Mouse (Mus musculus) forebrain, embryonic 13.5 days (tissue): ENCODE results near the gene Hist1h2ad. TPM values are rescaled to one million over a fixed set of nuclear protein-coding genes. Genes with fewer than 3 reads are reported as not detected.
"Not testable (repeated sequence)": the region's sequence is repeated elsewhere in the genome, so short reads cannot be mapped to it uniquely, and the experiment has no call there.

ENCODE experiments used
- ATAC-seq: fragments of 200-750 bp; cut with Nextera tagmentation; 2 replicates; pipeline ENCODE4 v1.8.0; 2017
- H3K27ac ChIP-seq: fragments of 300-500 bp; sonication (generic); 2 replicates; pipeline ENCODE4 v1.5.1; 2015; ENCODE audit warnings: inconsistent platforms, mild to moderate bottlenecking, moderate library complexity
- H3K27me3 ChIP-seq: fragments of 300-500 bp; sonication (generic); 2 replicates; pipeline ENCODE4 v1.6.1; 2015; ENCODE audit warnings: mild to moderate bottlenecking, inconsistent platforms
- H3K36me3 ChIP-seq: fragments of 300-500 bp; sonication (generic); 2 replicates; pipeline ENCODE4 v1.6.1; 2015; ENCODE audit warnings: mild to moderate bottlenecking, inconsistent platforms; ENCODE audit not compliant: poor library complexity, severe bottlenecking
- H3K4me1 ChIP-seq: fragments of 300-500 bp; sonication (generic); 2 replicates; pipeline ENCODE4 v1.6.1; 2015; ENCODE audit warnings: inconsistent platforms
- H3K4me2 ChIP-seq: fragments of 300-500 bp; sonication (generic); 2 replicates; pipeline ENCODE4 v1.6.1; 2015; ENCODE audit warnings: inconsistent platforms, mild to moderate bottlenecking, moderate library complexity
- H3K4me3 ChIP-seq: fragments of 300-500 bp; sonication (generic); 2 replicates; pipeline ENCODE4 v1.5.1; 2015; ENCODE audit warnings: mild to moderate bottlenecking, inconsistent platforms
- H3K9ac ChIP-seq: fragments of 300-500 bp; sonication (generic); 2 replicates; pipeline ENCODE4 v1.6.1; 2015; ENCODE audit warnings: mild to moderate bottlenecking, inconsistent platforms
- H3K9me3 ChIP-seq: fragments of 300-500 bp; sonication (generic); replicated peaks from 2 replicates; pipeline ENCODE4 v1.6.1; 2016; ENCODE audit warnings: inconsistent platforms
- WGBS: fragments of 180-500 bp; shearing (Covaris S2); methylation state at CpG from one replicate; pipeline ENCODE4 v1.1.7; 2015; 5-methylcytosine and 5-hydroxymethylcytosine counted together
- polyA plus RNA-seq: library from polyadenylated mRNA; unstranded; fragments of >200 nt; fragmentation: Nextera tagmentation; extraction: Ambion mirVana; gene quantifications from 2 replicates; pipeline ENCODE4 v1.2.1, GENCODE M21; 2015

Gene Hist1h2ad
- polyA plus RNA-seq, 1 experiment from 2014 or later: 4.8 TPM

- ATAC-seq, H3K36me3 ChIP-seq, H3K27me3 ChIP-seq, H3K9me3 ChIP-seq: not testable (repeated sequence)
- Histone ChIP-seq H3K4me2 (peak overlapping the region; percentile 69), H3K4me3 (peak overlapping the region; percentile 47), H3K27ac (peak overlapping the region; percentile 95), H3K9ac (peak overlapping the region; percentile 73), H3K4me1 (peaks cover 11% of the 10 kb centered on the region)
- under 1% methylated on average over 13 of the region's 14 CpGs for WGBS
These were observed 29.4 kb upstream of the Hist1h2ad start for GRCm38 (mm10) chr13:23544787-23545120.

GRCm38 (mm10) chr13:23546694-23547093, 27.5 kb upstream of the Hist1h2ad start:
- H3K9ac ChIP-seq: no peak overlapping the region
- H3K36me3 ChIP-seq: no peaks in the 10 kb centered on the region
- H3K4me1 ChIP-seq: peaks cover 18% of the 10 kb centered on the region
- H3K9me3 ChIP-seq: no peaks in the 10 kb centered on the region
- no peak for ATAC-seq
- 78% methylated on average over 5 of the region's 5 CpGs for WGBS
- no peak overlapping the region for H3K4me3 ChIP-seq
- H3K4me2 ChIP-seq: no peak overlapping the region
- no peak overlapping the region for H3K27ac ChIP-seq
- no peaks in the 10 kb centered on the region for H3K27me3 ChIP-seq

GRCm38 (mm10) chr13:23550761-23551145, 23.4 kb upstream of the Hist1h2ad start:
- no peaks in the 10 kb centered on the region for H3K9me3 ChIP-seq
- H3K4me3 ChIP-seq: peak overlapping the region; percentile 46
- no peaks in the 10 kb centered on the region for H3K27me3 ChIP-seq
- peak overlapping the region; percentile 69 for H3K9ac ChIP-seq
- peak overlapping the region; percentile 93 for H3K27ac ChIP-seq
- 5% methylated on average over 3 of the region's 3 CpGs for WGBS
- peak overlapping the region; percentile 65 for H3K4me2 ChIP-seq
- H3K36me3 ChIP-seq: no peaks in the 10 kb centered on the region
- peaks cover 21% of the 10 kb centered on the region for H3K4me1 ChIP-seq
- no peak for ATAC-seq

GRCm38 (mm10) chr13:23551146-23551834, 22.9 kb upstream of the Hist1h2ad start, which contains the start of gene Hist1h4f:
TSS of gene Hist1h4f (minus strand) at chr13:23551648.
- peak within 1 kb of the TSS; percentile 46 for H3K4me3 ChIP-seq
- under 1% methylated on average over 47 of the region's 47 CpGs for WGBS
- peak within 1 kb of the TSS; percentile 93 for H3K27ac ChIP-seq
- peak within 1 kb of the TSS; percentile 65 for H3K4me2 ChIP-seq
- peak within 1 kb of the TSS; percentile 69 for H3K9ac ChIP-seq
- not testable (repeated sequence) for H3K9me3 ChIP-seq, H3K36me3 ChIP-seq, H3K27me3 ChIP-seq
- H3K4me1 ChIP-seq: peaks cover 21% of the 10 kb centered on the region
- ATAC-seq: peak; percentile 87

- Histone ChIP-seq H3K4me1 (peaks cover 27% of the 10 kb centered on the region), H3K4me3 (peak overlapping the region; percentile 46), H3K4me2 (peak overlapping the region; percentile 65), H3K27ac (peak overlapping the region; percentile 93), H3K27me3 (no peaks in the 10 kb centered on the region), H3K36me3 (no peaks in the 10 kb centered on the region), H3K9me3 (no peaks in the 10 kb centered on the region), H3K9ac (peak overlapping the region; percentile 69)
- 49% methylated on average over 8 of the region's 8 CpGs for WGBS
- ATAC-seq: no peak
These were observed 22.0 kb upstream of the Hist1h2ad start for GRCm38 (mm10) chr13:23551931-23552914.

- Histone ChIP-seq H3K4me1 (peaks cover 27% of the 10 kb centered on the region), H3K9ac (peak within 1 kb of the TSS; percentile 87), H3K4me2 (peak within 1 kb of the TSS; percentile 93), H3K27ac (peak within 1 kb of the TSS; percentile 99), H3K36me3 (no peaks in the 10 kb centered on the region), H3K27me3 (no peaks in the 10 kb centered on the region), H3K9me3 (no peaks in the 10 kb centered on the region), H3K4me3 (0 out of 2 replicates have a peak within 1 kb of the TSS, but pooled peaks have one; percentile 3)
- ATAC-seq: no peak
These were observed 21.2 kb upstream of the Hist1h2ad start, which contains the start of gene Hist1h1d for GRCm38 (mm10) chr13:23552962-23553361. TSS of gene Hist1h1d (plus strand) at chr13:23553262.

GRCm38 (mm10) chr13:23554393-23554792, 19.8 kb upstream of the Hist1h2ad start:
- WGBS: 24% methylated on average over 9 of the region's 9 CpGs
- Histone ChIP-seq H3K9ac (peak overlapping the region; percentile 87), H3K4me1 (peaks cover 27% of the 10 kb centered on the region), H3K36me3 (no peaks in the 10 kb centered on the region), H3K27me3 (no peaks in the 10 kb centered on the region), H3K27ac (peak overlapping the region; percentile 99), H3K4me3 (peak overlapping the region; percentile 61), H3K4me2 (peak overlapping the region; percentile 93), H3K9me3 (no peaks in the 10 kb centered on the region)
- no peak for ATAC-seq

GRCm38 (mm10) chr13:23554925-23555838, 19.0 kb upstream of the Hist1h2ad start:
- Histone ChIP-seq H3K36me3 (no peaks in the 10 kb centered on the region), H3K4me2 (peak overlapping the region; percentile 93), H3K4me3 (peak overlapping the region; percentile 61), H3K9ac (peak overlapping the region; percentile 87), H3K27me3 (no peaks in the 10 kb centered on the region), H3K4me1 (peaks cover 27% of the 10 kb centered on the region), H3K9me3 (no peaks in the 10 kb centered on the region), H3K27ac (peak overlapping the region; percentile 99)
- WGBS: under 1% methylated on average over 54 of the region's 54 CpGs
- peak; percentile 87 for ATAC-seq

- peak overlapping the region; percentile 87 for H3K9ac ChIP-seq
- H3K27me3 ChIP-seq: no peaks in the 10 kb centered on the region
- peak overlapping the region; percentile 93 for H3K4me2 ChIP-seq
- H3K36me3 ChIP-seq: no peaks in the 10 kb centered on the region
- H3K27ac ChIP-seq: peak overlapping the region; percentile 99
- under 1% methylated on average over 18 of the region's 18 CpGs for WGBS
- ATAC-seq: peak; percentile 84
- no peaks in the 10 kb centered on the region for H3K9me3 ChIP-seq
- H3K4me3 ChIP-seq: peak overlapping the region; percentile 61
- peaks cover 24% of the 10 kb centered on the region for H3K4me1 ChIP-seq
These were observed 18.3 kb upstream of the Hist1h2ad start for GRCm38 (mm10) chr13:23555839-23556416.

GRCm38 (mm10) chr13:23556906-23557305, 17.3 kb upstream of the Hist1h2ad start:
- no peaks in the 10 kb centered on the region for H3K36me3 ChIP-seq
- no peak overlapping the region for H3K9ac ChIP-seq
- no peaks in the 10 kb centered on the region for H3K27me3 ChIP-seq
- WGBS: 64% methylated on average over 3 of the region's 3 CpGs
- H3K4me1 ChIP-seq: peaks cover 23% of the 10 kb centered on the region
- peak overlapping the region; percentile 93 for H3K4me2 ChIP-seq
- ATAC-seq: no peak
- H3K4me3 ChIP-seq: no peak overlapping the region
- no peaks in the 10 kb centered on the region for H3K9me3 ChIP-seq
- H3K27ac ChIP-seq: peak overlapping the region; percentile 16; the same call in 1 of the 2 replicates

GRCm38 (mm10) chr13:23560699-23561098, 13.5 kb upstream of the Hist1h2ad start:
- H3K4me1 ChIP-seq, H3K9me3 ChIP-seq, H3K9ac ChIP-seq, H3K36me3 ChIP-seq, H3K4me3 ChIP-seq, ATAC-seq, H3K27me3 ChIP-seq: not testable (repeated sequence)
- H3K27ac ChIP-seq: peak overlapping the region; percentile 59
- 12% methylated on average over 2 of the region's 2 CpGs for WGBS
- H3K4me2 ChIP-seq: peak overlapping the region; percentile 40
